Mouse (Mus musculus) midbrain, embryonic 14.5 days (tissue): Measurements from ENCODE around the gene Leap2. TPM values are rescaled to one million over a fixed set of nuclear protein-coding genes. Genes with fewer than 3 reads are reported as not detected.

Experiments
- ATAC-seq: fragments of 200-750 bp; cut with Nextera tagmentation; 2 replicates; pipeline ENCODE4 v1.8.0; 2017; ENCODE audit warnings: moderate number of reproducible peaks, moderate library complexity; ENCODE audit not compliant: low FRiP score, low TSS enrichment
- DNase-seq: peaks from one replicate; pipeline ENCODE4 v3.0.0-alpha.2; 2015
- H3K27ac ChIP-seq: fragments of 300-500 bp; sonication (generic); replicated peaks from 2 replicates; pipeline ENCODE4 v1.5.1; 2014; ENCODE audit warnings: mild to moderate bottlenecking, low read depth, low read length, moderate library complexity
- H3K27me3 ChIP-seq: fragments of 300-500 bp; sonication (generic); 2 replicates; pipeline ENCODE4 v1.6.1; 2014; ENCODE audit warnings: low read length, control low read depth, mixed read lengths; ENCODE audit not compliant: control insufficient read depth, insufficient read depth
- H3K36me3 ChIP-seq: fragments of 300-500 bp; sonication (generic); 2 replicates; pipeline ENCODE4 v1.6.1; 2014; ENCODE audit warnings: low read length, control low read depth; ENCODE audit not compliant: control insufficient read depth, insufficient read depth
- H3K4me1 ChIP-seq: fragments of 300-500 bp; sonication (generic); 2 replicates; pipeline ENCODE4 v1.6.1; 2014; ENCODE audit warnings: mild to moderate bottlenecking, antibody characterized with exemption, low read length, control low read depth; ENCODE audit not compliant: control insufficient read depth, insufficient read depth
- H3K4me2 ChIP-seq: fragments of 300-500 bp; sonication (generic); 2 replicates; pipeline ENCODE4 v1.6.1; 2014; ENCODE audit warnings: mild to moderate bottlenecking, low read length, moderate library complexity
- H3K4me3 ChIP-seq: fragments of 300-500 bp; sonication (generic); replicated peaks from 2 replicates; pipeline ENCODE4 v1.5.1; 2014; ENCODE audit warnings: low read depth, low read length
- H3K9ac ChIP-seq: fragments of 300-500 bp; sonication (generic); replicated peaks from 2 replicates; pipeline ENCODE4 v1.6.1; 2014; ENCODE audit warnings: mild to moderate bottlenecking, low read length, moderate library complexity
- H3K9me3 ChIP-seq: fragments of 300-500 bp; sonication (generic); 2 replicates; pipeline ENCODE4 v1.6.1; 2016; ENCODE audit warnings: low read length, control low read depth, mixed read lengths; ENCODE audit not compliant: control insufficient read depth
- WGBS: fragments of 180-500 bp; shearing (Covaris S2); extraction: QIAGEN DNeasy Blood & Tissue Kit; methylation state at CpG from one replicate; pipeline ENCODE4 v1.1.7; 2014; 5-methylcytosine and 5-hydroxymethylcytosine counted together
- polyA plus RNA-seq: library from polyadenylated mRNA; unstranded; fragments of >200 nt; fragmentation: Nextera tagmentation; extraction: Ambion mirVana; gene quantifications from 2 replicates; pipeline ENCODE4 v1.2.1, GENCODE M21; 2014

Gene Leap2
- polyA plus RNA-seq, 1 experiment from 2014 or later = not detected

DNA sequence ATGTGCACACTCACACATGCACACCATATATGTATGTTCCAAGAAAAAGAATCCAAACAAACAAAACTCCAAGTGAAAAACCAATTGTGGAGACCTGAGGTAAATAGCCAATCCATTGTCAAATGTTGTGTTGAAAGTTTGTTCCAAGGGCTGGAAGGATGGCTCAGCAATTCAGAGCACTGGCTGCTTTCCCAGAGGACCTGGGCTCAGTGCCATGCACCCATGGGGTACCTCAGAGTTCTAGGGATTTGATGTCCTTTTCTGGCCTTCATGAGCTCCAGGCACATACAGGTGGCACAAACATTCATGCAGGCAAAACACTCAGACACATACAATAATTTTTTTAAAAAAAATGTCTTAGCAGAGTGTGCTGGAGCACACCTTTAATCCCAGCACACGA lies 25.6 kb upstream of the Leap2 start:
- ATAC-seq = no peak
- H3K27ac ChIP-seq = no peak overlapping the region
- no peaks in the 10 kb centered on the region for H3K4me1 ChIP-seq
- no peak overlapping the region for H3K4me2 ChIP-seq
- WGBS = 91% methylated on average over 1 of the region's 1 CpGs
- no peak overlapping the region for H3K9ac ChIP-seq
- H3K4me3 ChIP-seq = no peak overlapping the region
- H3K9me3 ChIP-seq = no peaks in the 10 kb centered on the region
- no peaks in the 10 kb centered on the region for H3K36me3 ChIP-seq
- no peaks in the 10 kb centered on the region for H3K27me3 ChIP-seq
- no peak for DNase-seq

DNA sequence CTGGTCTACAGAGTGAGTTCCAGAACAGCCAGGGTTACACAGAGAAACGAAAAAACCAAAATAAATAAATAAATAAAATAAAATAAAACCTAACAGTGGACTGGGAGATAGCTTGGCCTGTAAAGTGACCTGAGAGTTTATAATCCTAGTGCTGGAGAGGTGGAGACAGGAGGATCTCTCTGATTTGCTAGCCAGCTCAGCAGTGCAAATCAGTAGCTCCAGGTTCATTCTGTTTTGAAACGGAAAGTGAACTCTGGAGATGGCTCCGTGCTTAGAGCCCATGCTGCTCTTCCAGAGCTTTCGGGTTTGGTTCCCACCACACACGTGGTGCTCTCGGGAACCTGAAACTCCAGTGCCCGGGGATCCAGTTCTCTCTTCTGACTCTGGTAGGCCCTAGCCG lies 25.0 kb upstream of the Leap2 start:
- Histone ChIP-seq H3K9me3 (no peaks in the 10 kb centered on the region), H3K9ac (no peak overlapping the region), H3K4me2 (no peak overlapping the region), H3K27me3 (no peaks in the 10 kb centered on the region), H3K4me3 (no peak overlapping the region), H3K27ac (no peak overlapping the region), H3K36me3 (no peaks in the 10 kb centered on the region), H3K4me1 (no peaks in the 10 kb centered on the region)
- DNase-seq (no peak), ATAC-seq (no peak)
- WGBS = 88% methylated on average over 8 of the region's 8 CpGs

DNA sequence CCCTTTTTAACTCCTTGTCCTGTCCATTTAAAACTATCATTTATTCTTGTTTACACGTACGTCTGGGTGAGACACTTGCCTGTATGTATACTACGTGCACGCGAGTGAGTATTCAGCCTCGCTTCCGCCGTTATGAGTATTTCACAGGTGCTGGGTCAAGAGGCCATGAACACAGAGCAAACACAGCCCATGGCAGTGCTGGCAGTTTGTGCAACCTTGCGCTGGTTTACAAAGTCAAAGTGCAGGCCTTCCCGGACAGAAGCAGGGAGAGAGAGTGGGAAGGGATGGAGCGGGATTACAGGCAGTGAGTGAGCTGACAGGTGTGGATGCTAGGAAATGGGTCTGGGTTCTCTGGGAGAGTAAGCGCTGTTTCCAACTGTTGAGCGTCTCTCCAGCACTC lies 23.2 kb upstream of the Leap2 start:
- no peak overlapping the region for H3K4me3 ChIP-seq
- DNase-seq (no peak), ATAC-seq (no peak)
- no peak overlapping the region for H3K27ac ChIP-seq
- no peak overlapping the region for H3K4me2 ChIP-seq
- no peaks in the 10 kb centered on the region for H3K36me3 ChIP-seq
- H3K9ac ChIP-seq = no peak overlapping the region
- H3K27me3 ChIP-seq = no peaks in the 10 kb centered on the region
- H3K9me3 ChIP-seq = no peaks in the 10 kb centered on the region
- H3K4me1 ChIP-seq = no peaks in the 10 kb centered on the region
- 90% methylated on average over 13 of the region's 13 CpGs for WGBS

DNA sequence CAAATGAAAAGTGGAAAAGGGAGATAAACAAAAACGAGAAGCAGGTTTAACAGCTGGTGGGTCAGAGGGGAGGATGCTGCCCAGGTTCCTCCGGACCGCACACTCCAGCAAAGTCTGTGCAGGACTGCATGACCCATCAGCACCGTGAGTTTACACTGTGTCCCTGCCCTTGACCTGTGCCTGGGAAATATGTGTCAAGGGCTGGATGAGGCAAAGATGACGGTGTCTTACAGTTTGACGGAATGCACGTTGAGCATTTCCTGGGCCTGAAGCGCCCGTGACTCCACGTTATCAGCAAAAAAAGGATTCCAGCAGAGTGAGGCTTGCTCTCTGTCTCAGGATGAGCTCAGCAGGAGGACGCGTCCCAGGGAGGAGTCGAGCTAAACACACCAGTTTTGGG lies 22.6 kb upstream of the Leap2 start:
- Histone ChIP-seq H3K9ac (no peak overlapping the region), H3K27me3 (no peaks in the 10 kb centered on the region), H3K27ac (no peak overlapping the region), H3K4me2 (no peak overlapping the region), H3K4me1 (no peaks in the 10 kb centered on the region), H3K36me3 (no peaks in the 10 kb centered on the region), H3K9me3 (no peaks in the 10 kb centered on the region), H3K4me3 (no peak overlapping the region)
- WGBS = 64% methylated on average over 13 of the region's 13 CpGs
- DNase-seq (no peak), ATAC-seq (no peak)

DNA sequence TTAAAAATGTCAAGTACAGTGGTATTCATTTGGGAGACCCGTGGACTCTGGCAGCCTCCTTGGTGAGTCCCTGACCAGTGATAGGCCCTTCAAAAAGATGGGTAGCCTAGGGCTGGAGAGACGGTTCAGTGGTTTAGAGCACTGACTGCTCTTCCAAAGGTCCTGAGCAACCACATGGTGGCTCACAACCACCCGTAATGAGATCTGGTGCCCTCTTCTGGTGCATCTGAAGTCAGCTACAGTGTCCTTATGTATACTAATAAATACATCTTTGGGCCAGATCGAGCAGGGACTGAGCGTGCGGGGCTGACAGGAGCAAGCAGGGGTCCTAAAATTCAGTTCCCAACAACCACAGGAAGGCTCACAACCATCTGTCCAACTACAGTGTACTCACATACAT lies 20.9 kb upstream of the Leap2 start:
- Histone ChIP-seq H3K36me3 (no peaks in the 10 kb centered on the region), H3K4me2 (no peak overlapping the region), H3K27ac (no peak overlapping the region), H3K27me3 (no peaks in the 10 kb centered on the region), H3K9me3 (no peaks in the 10 kb centered on the region), H3K4me1 (no peaks in the 10 kb centered on the region), H3K9ac (no peak overlapping the region), H3K4me3 (no peak overlapping the region)
- DNase-seq = no peak
- 38% methylated on average over 6 of the region's 6 CpGs for WGBS
- no peak for ATAC-seq

DNA sequence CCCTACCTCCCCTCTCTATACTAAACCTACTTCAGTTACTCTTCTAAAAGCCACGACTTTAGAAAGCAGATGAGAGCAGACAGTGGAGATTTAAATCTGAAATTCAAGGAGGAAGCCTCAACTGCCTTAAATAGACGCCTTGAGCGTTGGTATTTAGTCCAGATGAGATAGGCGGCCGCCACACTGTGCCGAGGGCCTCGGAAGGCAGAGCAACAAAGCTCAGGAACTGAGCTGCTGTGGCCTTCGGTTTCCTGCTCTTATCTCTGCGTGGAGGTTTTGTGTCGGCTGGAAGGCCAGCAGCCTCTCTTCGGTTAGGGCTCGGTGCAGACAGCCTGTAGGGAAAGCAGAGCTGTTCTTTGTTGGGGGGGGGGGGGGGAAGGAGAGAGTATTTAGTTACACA lies 19.0 kb upstream of the Leap2 start:
- Histone ChIP-seq H3K27me3 (no peaks in the 10 kb centered on the region), H3K4me2 (no peak overlapping the region), H3K9me3 (no peaks in the 10 kb centered on the region), H3K4me3 (no peak overlapping the region), H3K27ac (no peak overlapping the region), H3K36me3 (no peaks in the 10 kb centered on the region), H3K9ac (no peak overlapping the region), H3K4me1 (no peaks in the 10 kb centered on the region)
- ATAC-seq (no peak), DNase-seq (no peak)
- WGBS = 59% methylated on average over 12 of the region's 12 CpGs

DNA sequence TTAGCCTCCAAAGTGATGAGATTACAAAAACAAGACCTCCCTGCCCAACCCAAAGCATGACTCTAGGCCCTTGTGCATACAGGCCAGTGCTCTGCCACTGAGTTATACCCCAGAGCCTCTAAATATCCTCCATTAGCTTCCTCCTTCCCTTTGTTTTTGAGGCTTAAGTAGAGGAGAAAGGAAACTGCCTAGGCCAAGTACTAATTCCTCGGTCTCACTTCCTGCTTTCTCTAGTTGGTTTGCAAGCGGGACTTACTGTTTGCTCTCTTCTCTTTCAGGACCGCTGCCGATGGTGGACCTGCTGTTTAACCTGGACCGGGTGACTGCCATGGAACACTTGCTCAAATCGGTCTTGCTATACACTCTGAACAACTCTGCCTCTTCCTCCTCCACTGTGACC lies 13.4 kb upstream of the Leap2 start:
- H3K4me1 ChIP-seq = 0 out of 2 replicates have a peak, but pooled peaks cover 5% of the 10 kb centered on the region
- ATAC-seq = no peak
- no peaks in the 10 kb centered on the region for H3K27me3 ChIP-seq
- H3K9me3 ChIP-seq = no peaks in the 10 kb centered on the region
- H3K4me2 ChIP-seq = no peak overlapping the region
- H3K36me3 ChIP-seq = no peaks in the 10 kb centered on the region
- H3K9ac ChIP-seq = no peak overlapping the region
- no peak overlapping the region for H3K4me3 ChIP-seq
- no peak for DNase-seq
- H3K27ac ChIP-seq = no peak overlapping the region
- WGBS = 93% methylated on average over 6 of the region's 6 CpGs

DNA sequence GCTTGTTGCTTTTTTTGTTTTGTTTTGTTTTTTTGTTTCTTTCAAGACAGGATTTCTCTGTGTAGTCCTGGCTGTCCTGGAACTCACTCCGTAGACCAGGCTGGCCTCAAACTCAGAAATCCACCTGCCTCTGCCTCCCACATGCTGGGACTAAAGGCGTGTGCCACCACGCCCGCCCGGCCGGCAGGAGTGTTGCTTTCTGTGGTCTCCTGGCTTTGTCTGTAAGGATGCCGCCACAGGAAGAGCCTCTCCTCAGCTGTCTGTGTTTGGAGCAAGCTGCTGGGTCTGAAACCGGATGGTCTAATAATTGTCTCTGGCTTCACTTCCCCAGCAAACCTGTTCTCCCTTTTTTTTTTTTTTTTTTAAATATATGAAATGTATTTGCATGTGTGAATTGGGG lies 12.5 kb upstream of the Leap2 start:
- Histone ChIP-seq H3K27ac (no peak overlapping the region), H3K4me1 (0 out of 2 replicates have a peak, but pooled peaks cover 6% of the 10 kb centered on the region), H3K9me3 (no peaks in the 10 kb centered on the region), H3K9ac (no peak overlapping the region), H3K36me3 (no peaks in the 10 kb centered on the region), H3K4me3 (no peak overlapping the region), H3K4me2 (no peak overlapping the region), H3K27me3 (no peaks in the 10 kb centered on the region)
- DNase-seq = no peak
- no peak for ATAC-seq
- WGBS = 93% methylated on average over 8 of the region's 8 CpGs

DNA sequence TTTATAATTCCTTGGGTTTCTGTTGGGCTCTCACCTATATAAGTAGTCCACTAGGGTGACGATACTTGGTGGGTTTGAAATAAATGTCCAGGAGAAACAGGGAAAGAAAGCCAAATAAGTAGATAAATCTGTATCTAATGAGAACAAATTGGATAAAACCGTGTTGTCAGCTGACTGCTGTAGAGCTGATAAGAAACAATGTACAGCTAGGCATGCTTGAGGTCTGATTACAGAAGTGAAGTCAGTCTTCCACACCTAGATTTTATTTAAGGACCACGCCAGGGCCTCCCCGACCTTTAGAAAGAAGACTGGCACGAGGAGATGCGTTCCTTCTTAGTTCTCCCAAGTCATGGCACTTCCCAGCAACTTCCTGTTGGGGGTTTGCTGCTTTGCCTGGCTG lies 10.1 kb upstream of the Leap2 start:
- 64% methylated on average over 6 of the region's 6 CpGs for WGBS
- no peaks in the 10 kb centered on the region for H3K9me3 ChIP-seq
- no peak overlapping the region for H3K9ac ChIP-seq
- no peak overlapping the region for H3K4me2 ChIP-seq
- peaks cover 9% of the 10 kb centered on the region for H3K36me3 ChIP-seq
- ATAC-seq = no peak
- H3K27me3 ChIP-seq = no peaks in the 10 kb centered on the region
- H3K4me3 ChIP-seq = no peak overlapping the region
- DNase-seq = no peak
- peaks cover 11% of the 10 kb centered on the region for H3K4me1 ChIP-seq
- H3K27ac ChIP-seq = no peak overlapping the region
